Mouse (Mus musculus): ENCODE results near the gene Dagla.

- TF ChIP-seq USF1 (IDR thresholded peaks at IDR 0.05; ENCODE audit: low read depth) (no peak), MYOD1 (IDR thresholded peaks at IDR 0.05; ENCODE audit: control insufficient read depth in 1 of 3, insufficient read length in 2 of 3, low read depth in 2 of 3) (no peak), TCF12 (IDR thresholded peaks at IDR 0.05; ENCODE audit: insufficient read depth, poor library complexity, severe bottlenecking) (no peak), POLR2A (IDR thresholded peaks at IDR 0.05; ENCODE audit: insufficient read length, low read depth) (no peak), MAX (IDR thresholded peaks at IDR 0.05; ENCODE audit: low read depth) (no peak), SRF (IDR thresholded peaks at IDR 0.05; ENCODE audit: control insufficient read depth, insufficient read length, low read depth) (no peak), E2F4 (IDR thresholded peaks at IDR 0.05; ENCODE audit: insufficient read depth) (no peak), CEBPB (IDR thresholded peaks at IDR 0.05; ENCODE audit: insufficient read depth, poor library complexity, severe bottlenecking) (no peak), POLR2AphosphoS2 (IDR thresholded peaks at IDR 0.05; ENCODE audit: insufficient read length, low read depth) (no peak), MYOG (IDR thresholded peaks at IDR 0.05; ENCODE audit: control insufficient read depth in 1 of 3, insufficient read depth in 1 of 3, insufficient read length in 2 of 3, low read depth in 2 of 3) (no peak)
Measured at GRCm38 (mm10) chr19:10267057-10267456, 37.6 kb downstream of the Dagla start.
